Mouse (Mus musculus) T-helper 1 cell (primary cell): ENCODE data around the gene Upk1b.

Experiments
- in situ Hi-C: fragments of 300-600 bp; cut with MboI, MseI; formaldehyde crosslinking; loops from one replicate; pipeline ENCODE4 v1.15.1; 2025; ENCODE audit warnings: high pct_unique_total_duplicates

The Upk1b gene

DNA sequence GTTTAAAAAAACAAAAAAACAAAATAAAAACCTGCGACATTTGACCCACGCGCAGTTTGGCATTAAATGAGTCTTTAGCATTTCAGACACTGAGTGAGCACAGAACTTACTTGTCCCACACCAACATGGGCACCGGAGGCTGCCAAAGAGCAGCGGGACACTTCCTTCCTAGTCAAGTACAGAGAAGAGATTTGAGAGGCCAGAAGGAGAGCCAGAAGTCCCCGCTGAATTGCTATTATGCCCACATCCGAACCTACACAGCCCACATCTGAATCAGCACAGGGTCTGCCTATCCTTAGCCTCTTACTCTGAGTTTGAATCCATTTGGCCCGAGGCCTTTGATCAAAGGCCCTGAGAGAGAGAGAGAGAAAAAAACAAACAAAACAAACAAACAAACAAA is 75.9 kb downstream of the Upk1b start:
- in situ Hi-C loops = no loop called here
